Mouse (Mus musculus) lung, embryonic 15.5 days (tissue): Measurements from ENCODE around the gene Itgbl1. TPM values are rescaled to one million over a fixed set of nuclear protein-coding genes. Genes with fewer than 3 reads are reported as not detected.

Experiments used
- polyA plus RNA-seq: library from polyadenylated mRNA; unstranded; fragments of >200 nt; fragmentation: Nextera tagmentation; extraction: Ambion mirVana; gene quantifications from 2 replicates; pipeline ENCODE4 v1.2.1, GENCODE M21; 2015

The Itgbl1 gene
- polyA plus RNA-seq, 1 experiment from 2014 or later = 0.30 TPM

Other genes starting within 250 kb of the Itgbl1 start
- gene Nalcn, start 32.8 kb upstream of the Itgbl1 start, polyA plus RNA-seq = 0.34 and 0.36 TPM in 2 replicates